Mouse (Mus musculus) T-helper 17 cell (primary cell): ENCODE results near the gene Fam169b.
"Not testable (repeated sequence)": the region's sequence is repeated elsewhere in the genome, so short reads cannot be mapped to it uniquely, and the experiment has no call there.

Source experiments
- in situ Hi-C, 2 experiments: fragments of 300-600 bp; cut with MboI, MseI; formaldehyde crosslinking; loops; 1 replicate in 1 of 2; 2 replicates in 1 of 2; pipeline ENCODE4 v1.15.1; 2025; ENCODE audit warnings: high pct_unique_total_duplicates in 2 of 2

Gene Fam169b

GRCm38 (mm10) chr7:68285851-68286298 lies 12.2 kb downstream of the Fam169b start:
- in situ Hi-C loops: no loop called here

- in situ Hi-C loops: no loop called here
Measured at GRCm38 (mm10) chr7:68286526-68287481, 13.2 kb downstream of the Fam169b start.

- in situ Hi-C loops: no loop called here
Measured at GRCm38 (mm10) chr7:68287582-68287981, 13.9 kb downstream of the Fam169b start.

- in situ Hi-C loops: not testable (repeated sequence)
Measured at GRCm38 (mm10) chr7:68288000-68288399, 14.4 kb downstream of the Fam169b start.

- in situ Hi-C loops: no loop called here
Measured at GRCm38 (mm10) chr7:68289081-68289480, 15.4 kb downstream of the Fam169b start.

DNA sequence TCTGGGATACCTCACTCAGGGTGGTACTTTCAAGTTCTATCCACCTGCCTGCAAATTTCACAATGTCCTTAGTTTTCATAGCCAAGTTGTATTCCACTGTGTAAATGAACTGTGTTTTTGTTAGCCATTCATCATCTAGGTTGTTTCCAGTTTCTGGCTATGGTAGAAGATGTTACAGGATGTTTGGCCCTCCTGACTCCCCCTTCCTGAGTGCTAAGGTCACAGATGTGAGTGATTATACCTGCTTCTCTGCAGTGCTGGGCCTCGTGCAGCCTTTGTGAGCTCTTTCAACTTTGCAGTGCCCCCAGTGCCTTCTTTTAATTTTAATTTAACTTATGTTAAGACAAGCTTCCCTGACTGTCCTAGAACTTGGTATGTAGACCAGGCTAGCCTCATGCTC lies 18.0 kb downstream of the Fam169b start:
- in situ Hi-C loops: no loop called here

DNA sequence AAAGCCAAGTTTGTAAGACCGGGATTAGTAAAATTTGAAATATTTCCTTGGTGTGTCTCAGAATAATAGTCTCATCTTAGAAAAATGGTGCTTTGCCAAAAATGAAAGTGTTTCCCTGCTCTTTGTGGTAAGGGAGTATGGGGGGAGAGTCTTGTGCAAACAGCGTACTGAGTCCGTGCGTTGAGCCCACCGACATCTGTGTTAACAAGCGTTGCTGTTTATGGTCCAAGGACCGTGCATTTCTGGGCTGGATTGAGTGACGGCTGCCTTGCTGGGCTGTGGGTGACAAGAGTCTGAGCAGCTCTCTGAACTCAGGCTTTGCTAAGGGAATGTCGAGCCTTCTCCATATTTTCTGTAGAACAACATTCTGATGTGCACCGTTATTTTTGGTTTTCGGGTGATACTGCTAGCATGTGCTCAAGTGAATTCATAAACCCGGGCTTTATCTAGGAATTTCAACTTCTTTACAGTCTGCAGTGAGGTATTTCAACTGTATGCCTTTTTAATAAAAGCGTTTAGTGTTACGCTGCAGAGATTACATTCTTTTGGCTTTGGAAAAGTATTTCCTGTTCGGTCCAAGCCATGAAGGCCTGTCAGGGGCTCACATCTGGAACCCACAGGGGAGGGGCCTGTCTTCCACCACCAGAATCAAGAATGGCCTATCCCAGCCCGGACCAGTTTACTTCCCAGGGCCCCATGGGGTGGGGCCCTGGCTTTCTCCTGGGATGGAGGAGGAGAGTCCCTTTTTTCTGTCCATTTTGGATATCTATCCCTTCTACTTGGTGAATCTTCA lies 20.6 kb downstream of the Fam169b start:
- in situ Hi-C loops: no loop called here

GRCm38 (mm10) chr7:68296487-68296886 lies 22.8 kb downstream of the Fam169b start:
- in situ Hi-C loops: loop anchor here (5.0 kb wide), 2 partner anchors 34 to 164 kb away; partner anchors contain the start of gene Pgpep1l (in 1 of the 2)

DNA sequence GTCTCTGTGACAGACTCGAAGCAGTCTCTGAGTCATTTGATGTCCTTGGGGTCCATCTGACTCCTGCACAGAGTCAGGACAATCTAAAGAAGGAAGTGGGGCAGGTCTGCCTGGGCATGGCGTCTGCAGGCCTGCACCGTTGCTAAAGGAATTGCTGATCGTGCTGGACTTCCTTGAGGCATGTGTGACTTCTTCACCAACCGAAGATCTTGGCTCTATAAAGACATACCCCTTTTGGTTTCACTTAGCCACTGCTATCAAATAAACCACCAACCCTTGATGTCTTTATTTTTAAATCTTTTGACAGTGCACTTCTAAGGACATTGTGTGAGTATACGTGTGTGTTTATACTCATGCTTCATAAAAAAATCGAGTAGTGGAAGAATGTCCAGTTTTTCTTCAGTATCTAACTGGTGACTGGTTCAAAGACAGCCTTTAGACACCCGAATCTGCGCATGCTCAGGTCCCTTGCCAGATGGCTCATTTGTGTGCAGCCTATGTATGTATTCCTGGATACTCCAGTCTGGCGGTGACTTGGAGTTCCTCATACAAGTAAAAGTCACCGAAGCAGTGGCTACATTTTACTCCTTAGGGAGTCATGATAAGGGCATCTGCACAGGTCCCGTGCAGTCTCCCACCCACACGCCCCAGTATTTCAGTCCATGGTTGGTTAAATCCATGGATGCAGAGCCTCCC lies 24.9 kb downstream of the Fam169b start:
- in situ Hi-C loops: loop anchor here (5.0 kb wide), 2 partner anchors 36 to 166 kb away; partner anchors contain the start of gene Pgpep1l (in 1 of the 2)

DNA sequence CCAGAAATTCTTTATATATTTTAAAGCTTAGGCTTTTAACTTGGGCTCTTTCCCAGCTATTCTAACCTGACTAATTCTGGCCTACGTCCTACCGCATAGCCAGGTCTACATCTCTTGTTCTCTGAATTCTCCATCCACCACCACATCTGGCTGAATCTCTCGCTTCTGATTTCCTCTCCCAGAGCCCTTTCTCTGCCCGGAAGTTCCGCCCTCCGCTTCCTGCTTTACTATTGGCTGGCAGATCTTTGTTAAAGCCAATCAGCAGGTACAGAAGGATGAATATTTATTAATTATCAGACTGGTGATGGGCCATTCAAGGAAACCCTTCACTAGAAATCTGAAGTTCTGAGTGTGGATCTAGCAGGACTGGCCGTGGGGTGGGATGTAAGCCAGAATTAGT lies 27.5 kb downstream of the Fam169b start:
- in situ Hi-C loops: loop anchor here in 1 of 2 experiments (5.0 kb wide), 1 partner anchor 349 kb away; the partner anchor contains the start of gene Igf1r

DNA sequence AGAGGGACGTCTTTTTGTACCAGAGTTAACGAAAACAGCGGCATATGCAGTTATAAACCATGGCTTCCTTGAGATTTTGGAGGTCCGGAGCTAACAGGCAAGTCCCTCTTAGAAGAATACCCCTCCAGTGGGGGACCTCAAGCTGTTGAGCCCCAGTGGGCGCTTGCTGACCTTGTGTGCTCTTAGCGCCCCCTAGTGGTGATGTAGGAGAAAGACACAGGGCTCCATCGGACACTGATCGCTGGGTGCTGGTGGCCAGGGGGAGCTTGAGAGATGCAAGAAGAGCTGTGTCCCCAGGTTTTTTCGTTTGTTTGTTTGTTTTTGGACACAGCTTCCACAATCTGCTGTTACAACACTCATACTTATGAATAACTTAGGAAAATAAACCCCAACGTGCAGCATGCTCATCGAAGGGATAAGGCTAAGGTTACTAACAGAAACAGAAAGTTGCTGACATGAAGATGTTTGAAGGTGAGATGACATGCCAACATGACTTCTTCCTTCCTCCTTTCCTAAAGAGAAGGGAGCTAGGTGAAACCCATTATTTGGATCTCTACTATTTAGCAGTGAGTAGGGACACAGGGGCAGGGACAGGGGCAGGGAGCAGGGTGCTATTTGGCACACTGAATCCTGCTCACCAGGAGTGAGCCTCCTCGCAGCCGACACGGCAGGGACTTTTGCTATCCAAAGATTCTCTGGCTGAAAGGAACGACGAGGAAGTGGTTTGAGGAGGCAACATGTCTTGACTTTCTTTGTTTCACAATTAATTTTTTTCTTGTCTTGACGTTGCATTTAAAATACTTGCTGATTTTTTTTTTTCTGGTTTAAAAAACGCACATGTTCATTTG lies 29.2 kb downstream of the Fam169b start:
- in situ Hi-C loops: loop anchor here in 1 of 2 experiments (5.0 kb wide), 1 partner anchor 351 kb away; the partner anchor contains the start of gene Igf1r

GRCm38 (mm10) chr7:68303685-68304084 lies 30.0 kb downstream of the Fam169b start:
- in situ Hi-C loops: loop anchor here in 1 of 2 experiments (5.0 kb wide), 1 partner anchor 351 kb away; the partner anchor contains the start of gene Igf1r

DNA sequence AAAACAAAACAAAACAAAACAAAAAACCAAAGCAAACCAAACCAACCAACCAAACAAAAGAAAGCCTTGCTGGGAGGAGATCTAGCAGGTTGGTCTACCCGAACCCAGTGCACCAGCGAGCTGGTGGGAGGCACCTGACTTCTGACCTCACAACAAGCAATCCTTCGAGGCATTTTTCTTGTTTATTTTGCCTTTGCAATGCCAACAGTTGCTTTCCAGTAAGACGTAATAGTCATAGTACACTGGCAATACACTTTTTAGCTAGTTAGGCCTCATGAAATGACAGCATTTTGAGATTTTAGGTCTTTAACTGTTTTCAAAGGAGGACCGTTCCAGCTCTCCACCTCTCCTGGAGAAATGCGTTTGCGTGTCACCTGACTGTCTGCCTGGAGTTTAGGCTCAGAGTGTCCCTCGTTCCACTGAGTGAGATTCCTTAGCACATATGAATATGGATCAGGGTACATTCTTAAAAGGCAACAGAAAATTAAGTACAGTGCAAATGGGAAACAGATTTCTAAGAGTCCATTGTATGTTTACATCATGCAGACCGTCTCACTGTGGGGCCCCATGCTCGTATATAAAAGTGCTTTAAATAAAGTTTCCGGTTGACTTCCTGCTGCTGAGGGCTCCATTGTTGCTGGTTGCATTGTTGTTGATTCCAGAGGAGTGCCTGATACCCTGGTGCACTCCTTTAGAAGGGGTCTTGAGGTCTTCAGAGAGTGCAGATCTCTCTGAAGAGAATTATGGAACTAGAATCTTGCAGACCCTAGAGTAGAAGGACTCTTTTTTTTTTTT lies 32.3 kb downstream of the Fam169b start:
- in situ Hi-C loops: loop anchor here in 1 of 2 experiments (5.0 kb wide), 1 partner anchor 354 kb away; the partner anchor contains the start of gene Igf1r

- in situ Hi-C loops: loop anchor here in 1 of 2 experiments (5.0 kb wide), 1 partner anchor 354 kb away; the partner anchor contains the start of gene Igf1r
Measured at GRCm38 (mm10) chr7:68306756-68307155, 33.1 kb downstream of the Fam169b start.

DNA sequence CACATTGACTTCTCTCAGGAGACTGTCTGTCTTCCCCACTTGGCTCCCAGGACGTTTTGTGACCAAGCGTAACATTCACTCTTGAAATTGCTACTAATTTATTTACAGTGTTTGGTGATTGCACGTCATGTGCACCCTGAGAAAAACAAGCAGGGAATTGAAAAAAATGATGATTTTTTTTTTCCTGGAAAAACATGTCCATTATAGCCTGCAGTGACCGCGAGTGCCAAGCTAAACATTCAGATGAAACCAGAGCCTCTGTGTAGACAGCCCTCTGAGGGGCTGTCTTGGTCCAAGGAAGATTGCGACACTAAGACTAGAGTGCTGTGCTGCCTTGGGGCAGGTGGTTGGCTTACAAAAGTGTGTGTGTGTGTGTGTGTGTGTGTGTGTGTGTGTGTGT lies 37.8 kb downstream of the Fam169b start:
- in situ Hi-C loops: loop anchor here in 1 of 2 experiments (10.0 kb wide), 1 partner anchor 167 kb away; no protein-coding TSS in a partner anchor

GRCm38 (mm10) chr7:68312395-68312794 lies 38.8 kb downstream of the Fam169b start:
- in situ Hi-C loops: loop anchor here in 1 of 2 experiments (10.0 kb wide), 1 partner anchor 168 kb away; no protein-coding TSS in a partner anchor

GRCm38 (mm10) chr7:68313038-68313782 lies 39.6 kb downstream of the Fam169b start:
- in situ Hi-C loops: loop anchor here in 1 of 2 experiments (10.0 kb wide), 1 partner anchor 168 kb away; no protein-coding TSS in a partner anchor

- in situ Hi-C loops: loop anchor here in 1 of 2 experiments (10.0 kb wide), 1 partner anchor 169 kb away; no protein-coding TSS in a partner anchor
Measured at GRCm38 (mm10) chr7:68314286-68314685, 40.6 kb downstream of the Fam169b start.
